Mouse (Mus musculus) limb, embryonic 11.5 days (tissue): Measurements from ENCODE around the gene Rsrc2. TPM values are rescaled to one million over a fixed set of nuclear protein-coding genes. Genes with fewer than 3 reads are reported as not detected.

Experiments
- ATAC-seq: fragments of 200-750 bp; cut with Nextera tagmentation; 2 replicates; pipeline ENCODE4 v1.8.0; 2017; ENCODE audit warnings: low read depth; ENCODE audit not compliant: insufficient number of reproducible peaks, low FRiP score, low TSS enrichment
- DNase-seq: peaks from one replicate; pipeline ENCODE4 v3.0.0-alpha.2; 2015; ENCODE audit warnings: low spot score
- H3K27ac ChIP-seq: fragments of 300-500 bp; sonication (generic); replicated peaks from 2 replicates; pipeline ENCODE4 v1.5.1; 2014; ENCODE audit warnings: low read depth, mild to moderate bottlenecking, low read length
- H3K27me3 ChIP-seq: fragments of 300-500 bp; sonication (generic); 2 replicates; pipeline ENCODE4 v1.6.1; 2014; ENCODE audit warnings: mild to moderate bottlenecking, low read length, mixed read lengths; ENCODE audit not compliant: control insufficient read depth, insufficient read depth
- H3K36me3 ChIP-seq: fragments of 300-500 bp; sonication (generic); 2 replicates; pipeline ENCODE4 v1.6.1; 2014; ENCODE audit warnings: mild to moderate bottlenecking, low read length, moderate library complexity, mixed read lengths; ENCODE audit not compliant: control insufficient read depth, insufficient read depth
- H3K4me1 ChIP-seq: fragments of 300-500 bp; sonication (generic); 2 replicates; pipeline ENCODE4 v1.6.1; 2014; ENCODE audit warnings: low read length, mixed read lengths; ENCODE audit not compliant: control insufficient read depth, insufficient read depth
- H3K4me2 ChIP-seq: fragments of 300-500 bp; sonication (generic); 2 replicates; pipeline ENCODE4 v1.6.1; 2014; ENCODE audit warnings: low read depth, mild to moderate bottlenecking, moderate library complexity; ENCODE audit not compliant: severe bottlenecking
- H3K4me3 ChIP-seq: fragments of 300-500 bp; sonication (generic); 2 replicates; pipeline ENCODE4 v1.5.1; 2014; ENCODE audit warnings: low read depth, low read length
- H3K9ac ChIP-seq: fragments of 300-500 bp; sonication (generic); 2 replicates; pipeline ENCODE4 v1.6.1; 2014; ENCODE audit warnings: mild to moderate bottlenecking, low read length
- H3K9me3 ChIP-seq: fragments of 300-500 bp; sonication (generic); 2 replicates; pipeline ENCODE4 v1.6.1; 2016; ENCODE audit warnings: low read length; ENCODE audit not compliant: control insufficient read depth
- WGBS: fragments of 180-500 bp; shearing (Covaris S2); extraction: QIAGEN DNeasy Blood & Tissue Kit; methylation state at CpG from one replicate; pipeline ENCODE4 v1.1.7; 2014; 5-methylcytosine and 5-hydroxymethylcytosine counted together
- polyA plus RNA-seq: library from polyadenylated mRNA; unstranded; fragments of >200 nt; fragmentation: Nextera tagmentation; extraction: Ambion mirVana; gene quantifications from 2 replicates; pipeline ENCODE4 v1.2.1, GENCODE M21; 2014

Gene Rsrc2
- polyA plus RNA-seq, 1 experiment from 2014 or later = 166 TPM

DNA sequence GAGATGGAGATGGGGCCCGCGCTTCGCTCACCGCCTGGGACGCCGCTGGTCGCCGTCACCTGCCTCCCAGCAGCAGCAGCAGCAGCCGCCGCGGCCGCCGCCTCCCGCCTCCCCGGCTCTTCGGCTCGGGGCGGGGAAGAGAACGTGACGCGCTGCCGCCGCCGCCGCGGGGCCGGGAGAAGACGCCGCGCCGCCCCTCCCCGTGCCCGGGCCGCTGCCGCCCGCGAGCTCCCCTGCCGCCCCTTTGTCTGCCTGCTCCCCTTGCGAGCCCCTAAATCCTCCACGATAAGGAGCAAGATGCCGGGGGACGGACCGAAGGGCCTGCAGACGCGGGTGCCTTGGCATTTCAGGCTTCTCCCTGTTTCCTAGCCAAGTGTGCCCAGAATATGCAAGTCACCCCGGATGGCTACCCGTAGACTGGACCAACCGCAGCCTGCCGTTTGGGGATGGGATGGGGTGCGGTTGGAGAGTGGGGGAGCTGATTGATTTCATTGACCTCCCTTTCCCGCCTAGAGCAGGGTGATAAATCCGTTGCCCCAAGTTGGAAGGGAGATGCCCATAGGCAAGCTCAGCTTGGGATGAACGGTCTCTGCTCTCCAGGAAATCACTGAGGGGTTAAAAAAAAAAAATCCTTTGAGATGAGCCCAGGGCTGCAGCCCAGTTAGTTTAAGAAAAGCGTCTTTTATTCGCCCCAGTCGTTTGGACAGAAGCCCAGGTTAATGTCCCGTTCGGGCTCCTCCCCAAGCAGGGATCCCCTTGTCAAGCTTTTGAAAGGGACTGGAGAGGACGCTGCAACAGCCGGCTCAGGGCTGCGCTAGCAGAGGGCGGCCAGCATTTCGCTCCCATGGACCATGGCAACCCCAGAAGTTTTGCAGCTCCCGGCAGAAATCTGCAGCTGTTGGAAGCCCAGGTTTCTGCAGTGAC is 64.7 kb downstream of the Rsrc2 start, which contains the start of gene Clip1:
Gene Clip1 (minus strand): TSS at position 398 of the 924 bp plus-strand sequence.
- Histone ChIP-seq H3K27me3 (no peaks in the 10 kb centered on the region), H3K4me2 (peak within 1 kb of the TSS; percentile 71), H3K4me1 (peaks cover 12% of the 10 kb centered on the region), H3K27ac (peak within 1 kb of the TSS; percentile 91), H3K9ac (peak within 1 kb of the TSS; percentile 98), H3K36me3 (no peaks in the 10 kb centered on the region), H3K4me3 (peak within 1 kb of the TSS; percentile 92), H3K9me3 (no peaks in the 10 kb centered on the region)
- under 1% methylated on average over 58 of the region's 64 CpGs for WGBS
- ATAC-seq (peak; percentile 57; the same call in 1 of the 2 replicates), DNase-seq (peak; percentile 79)

- Histone ChIP-seq H3K27me3 (no peaks in the 10 kb centered on the region), H3K4me2 (peak overlapping the region; percentile 71), H3K36me3 (no peaks in the 10 kb centered on the region), H3K27ac (peak overlapping the region; percentile 91), H3K4me1 (peaks cover 12% of the 10 kb centered on the region), H3K4me3 (peak overlapping the region; percentile 92), H3K9ac (peak overlapping the region; percentile 98), H3K9me3 (no peaks in the 10 kb centered on the region)
- DNase-seq (peak; percentile 78), ATAC-seq (peak; percentile 59; the same call in 1 of the 2 replicates)
- under 1% methylated on average over 75 of the region's 92 CpGs for WGBS
Observed at GRCm38 (mm10) chr5:123683377-123684220, 65.6 kb downstream of the Rsrc2 start.

DNA sequence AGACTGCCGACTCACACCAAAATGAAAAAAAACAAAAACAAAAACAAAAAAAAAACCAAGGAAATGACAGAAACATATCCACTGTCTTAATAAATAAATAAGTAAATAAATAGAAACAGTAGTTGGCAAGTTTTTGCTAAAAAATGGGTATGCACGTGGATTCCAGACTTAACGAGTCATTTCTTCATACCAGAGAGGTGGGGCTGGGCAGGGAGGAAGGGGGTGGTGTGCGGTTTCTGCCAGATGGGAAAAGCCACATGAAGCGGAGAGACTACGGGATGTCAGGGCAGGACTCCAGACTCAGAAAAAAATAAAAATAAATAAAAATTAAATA is 66.2 kb downstream of the Rsrc2 start:
- Histone ChIP-seq H3K27ac (no peak overlapping the region), H3K9me3 (no peaks in the 10 kb centered on the region), H3K36me3 (no peaks in the 10 kb centered on the region), H3K4me2 (peak overlapping the region; percentile 71), H3K4me1 (peaks cover 12% of the 10 kb centered on the region), H3K4me3 (peak overlapping the region; percentile 92), H3K27me3 (no peaks in the 10 kb centered on the region), H3K9ac (no peak overlapping the region)
- 3% methylated on average over 6 of the region's 6 CpGs for WGBS
- DNase-seq (peak; percentile 53), ATAC-seq (no peak; the same call in 1 of the 2 replicates)

- peaks cover 2% of the 10 kb centered on the region; the same call in 1 of the 2 replicates for H3K36me3 ChIP-seq
- peak overlapping the region; percentile 92; the same call in 1 of the 2 replicates for H3K4me3 ChIP-seq
- H3K9ac ChIP-seq = no peak overlapping the region
- DNase-seq (no peak), ATAC-seq (no peak)
- H3K4me2 ChIP-seq = peak overlapping the region; percentile 71; the same call in 1 of the 2 replicates
- no peaks in the 10 kb centered on the region for H3K27me3 ChIP-seq
- peaks cover 12% of the 10 kb centered on the region for H3K4me1 ChIP-seq
- WGBS = 34% methylated on average over 4 of the region's 4 CpGs
- H3K27ac ChIP-seq = no peak overlapping the region
- no peaks in the 10 kb centered on the region for H3K9me3 ChIP-seq
Observed at GRCm38 (mm10) chr5:123682372-123682771, 66.8 kb downstream of the Rsrc2 start.

DNA sequence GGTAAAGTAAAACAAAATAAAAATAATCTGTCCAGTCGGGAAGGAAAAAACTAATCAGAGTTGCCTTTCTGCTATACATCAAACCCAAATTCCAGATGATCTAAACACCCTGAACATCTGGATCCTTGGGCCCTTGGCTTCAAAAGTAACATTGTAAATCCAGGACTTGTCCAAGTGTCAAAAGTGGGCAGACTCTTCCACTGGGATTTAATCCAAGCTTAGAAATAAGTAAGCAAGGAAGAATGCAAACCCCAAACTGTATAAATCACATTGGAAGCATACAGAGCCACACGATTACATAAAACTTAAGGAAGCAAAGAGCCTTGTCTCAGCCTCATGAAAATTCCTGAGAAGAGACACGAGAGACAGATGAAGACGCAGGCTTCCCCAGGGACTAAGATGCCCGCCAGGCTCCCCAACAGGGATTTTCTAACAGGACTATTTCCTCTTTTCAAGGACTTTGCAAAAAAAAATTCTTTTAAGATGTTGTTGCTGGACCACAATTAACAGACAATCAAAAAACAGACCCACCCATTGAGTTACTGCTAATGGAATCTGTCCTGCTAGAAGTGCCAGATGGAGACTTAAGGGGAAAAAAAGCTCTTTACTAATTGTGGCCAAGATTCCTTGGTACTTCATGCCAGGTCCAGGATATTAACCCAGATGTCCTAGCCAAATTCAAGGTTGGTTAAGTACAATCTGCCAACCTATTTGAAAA is 69.5 kb downstream of the Rsrc2 start:
- peaks cover 2% of the 10 kb centered on the region; the same call in 1 of the 2 replicates for H3K36me3 ChIP-seq
- WGBS = 50% methylated on average over 5 of the region's 5 CpGs
- no peak overlapping the region for H3K9ac ChIP-seq
- H3K4me3 ChIP-seq = no peak overlapping the region
- H3K4me1 ChIP-seq = peaks cover 12% of the 10 kb centered on the region
- DNase-seq = no peak
- H3K4me2 ChIP-seq = no peak overlapping the region
- ATAC-seq = no peak
- no peak overlapping the region for H3K27ac ChIP-seq
- H3K27me3 ChIP-seq = no peaks in the 10 kb centered on the region
- no peaks in the 10 kb centered on the region for H3K9me3 ChIP-seq

DNA sequence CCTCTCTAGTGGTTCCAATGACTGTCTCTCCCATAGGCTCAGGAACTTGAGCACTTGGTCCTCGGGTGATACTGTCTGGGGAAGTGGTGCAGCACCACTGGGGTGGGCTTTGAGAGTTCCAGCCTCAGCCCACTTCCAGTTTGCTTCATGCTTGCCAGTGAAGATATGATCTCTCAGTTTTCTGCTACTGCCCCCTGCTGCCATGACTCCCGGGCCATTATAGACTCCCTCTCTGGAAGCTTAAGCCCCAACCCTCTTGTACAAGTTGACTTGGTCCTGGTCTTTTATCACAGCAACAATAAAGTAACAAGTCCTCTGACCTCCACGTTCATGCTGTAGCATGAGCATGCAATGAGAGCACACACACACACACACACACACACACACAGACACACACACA is 70.1 kb downstream of the Rsrc2 start:
- 66% methylated on average over 3 of the region's 3 CpGs for WGBS
- Histone ChIP-seq H3K4me1 (peaks cover 12% of the 10 kb centered on the region), H3K4me3 (no peak overlapping the region), H3K9me3 (no peaks in the 10 kb centered on the region), H3K4me2 (no peak overlapping the region), H3K36me3 (peaks cover 2% of the 10 kb centered on the region; the same call in 1 of the 2 replicates), H3K9ac (no peak overlapping the region), H3K27ac (no peak overlapping the region), H3K27me3 (no peaks in the 10 kb centered on the region)
- DNase-seq (no peak), ATAC-seq (no peak)
